Mouse (Mus musculus): ENCODE data around the gene Tmem128.

- TF ChIP-seq CTCF (IDR thresholded peaks at IDR 0.05; ENCODE audit: borderline replicate concordance, control insufficient read depth, extremely low read depth, insufficient read depth, low read length, poor library complexity): no peak
- TF ChIP-seq POLR2A (IDR thresholded peaks at IDR 0.05; ENCODE audit: control insufficient read depth, extremely low read depth, insufficient read depth, low read length, poor library complexity): no peak
Observed at GRCm38 (mm10) chr5:38258773-38259146, 1.2 kb upstream of the Tmem128 start.

Measured in thymus, adult 2 months (tissue).